Mouse (Mus musculus) cerebellum, postnatal 14 days (tissue): ENCODE results near the gene Pop7.

ENCODE experiments used
- DNase-seq, 2 experiments: peaks; one replicate each; pipeline ENCODE4 v3.0.0; 2021; ENCODE audit warnings: mixed read lengths in 2 of 2

Pop7 gene

GRCm38 (mm10) chr5:137501709-137502666 is at the start of gene Pop7:
TSS of gene Pop7 (minus strand) at chr5:137502518.
- DNase-seq: peak; percentile 99 to 100

GRCm38 (mm10) chr5:137551119-137551518 is 48.8 kb upstream of the Pop7 start:
- peak in 1 of 2 experiments; percentile 68 for DNase-seq

- no peak for DNase-seq
Observed at GRCm38 (mm10) chr5:137549840-137550239, 47.5 kb upstream of the Pop7 start.

GRCm38 (mm10) chr5:137545596-137545995 is 43.3 kb upstream of the Pop7 start:
- peak in 1 of 2 experiments; percentile 31 for DNase-seq

- no peak for DNase-seq
Observed at GRCm38 (mm10) chr5:137544926-137545325, 42.6 kb upstream of the Pop7 start.

GRCm38 (mm10) chr5:137541768-137542540 is 39.6 kb upstream of the Pop7 start:
- peak; percentile 84 to 88 for DNase-seq

GRCm38 (mm10) chr5:137540991-137541390 is 38.7 kb upstream of the Pop7 start:
- DNase-seq: no peak

- DNase-seq: peak; percentile 80 to 84
Observed at GRCm38 (mm10) chr5:137539291-137539801, 37.0 kb upstream of the Pop7 start.

- DNase-seq: peak in 1 of 2 experiments; percentile 11
Observed at GRCm38 (mm10) chr5:137537461-137537860, 35.1 kb upstream of the Pop7 start.

- DNase-seq: peak in 1 of 2 experiments; percentile 1
Observed at GRCm38 (mm10) chr5:137535318-137535717, 33.0 kb upstream of the Pop7 start.

GRCm38 (mm10) chr5:137534762-137535161 is 32.4 kb upstream of the Pop7 start:
- peak; percentile 1 to 4 for DNase-seq

GRCm38 (mm10) chr5:137533117-137533827 is 31.0 kb upstream of the Pop7 start, which contains the start of the genes Epo and Gnb2:
TSS of gene Epo (minus strand) at chr5:137533242.
TSS of gene Gnb2 (minus strand) at chr5:137533510.
- peak; percentile 99 to 100 for DNase-seq

GRCm38 (mm10) chr5:137532808-137533116 is 30.4 kb upstream of the Pop7 start:
- DNase-seq: no peak

- peak; percentile 50 to 58 for DNase-seq
Observed at GRCm38 (mm10) chr5:137532131-137532807, 30.0 kb upstream of the Pop7 start.

- peak; percentile 75 to 82 for DNase-seq
Observed at GRCm38 (mm10) chr5:137531414-137532130, 29.3 kb upstream of the Pop7 start.

GRCm38 (mm10) chr5:137530588-137531413 is 28.5 kb upstream of the Pop7 start:
- DNase-seq: peak; percentile 68 to 79

- DNase-seq: peak in 1 of 2 experiments; percentile 12
Observed at GRCm38 (mm10) chr5:137530075-137530474, 27.8 kb upstream of the Pop7 start.

GRCm38 (mm10) chr5:137529221-137529995 is 27.1 kb upstream of the Pop7 start:
- DNase-seq: no peak

GRCm38 (mm10) chr5:137528247-137528968 is 26.1 kb upstream of the Pop7 start:
- DNase-seq: no peak
